Mouse (Mus musculus) kidney, adult 2 months (tissue): ENCODE measurements at regions not wholly inside any gene's neighbourhood (a gene's known extent, or its start where the extent isn't known, plus 50 kb on each side); places are given as distances from the start of the nearest gene placed in this dataset.

Experiments used
- CTCF ChIP-seq: fragments of 200-500 bp; conservative IDR thresholded peaks from 2 replicates; pipeline ENCODE4 v1.5.1; 2011; ENCODE audit warnings: low read depth, mild to moderate bottlenecking, control low read depth, low read length, moderate library complexity, mixed read lengths; ENCODE audit not compliant: insufficient read depth, insufficient read length
- POLR2A ChIP-seq: fragments of 200-500 bp; IDR thresholded peaks from one replicate; pipeline ENCODE4 v1.6.1; 2011; ENCODE audit warnings: low read depth, low read length, control low read depth

DNA sequence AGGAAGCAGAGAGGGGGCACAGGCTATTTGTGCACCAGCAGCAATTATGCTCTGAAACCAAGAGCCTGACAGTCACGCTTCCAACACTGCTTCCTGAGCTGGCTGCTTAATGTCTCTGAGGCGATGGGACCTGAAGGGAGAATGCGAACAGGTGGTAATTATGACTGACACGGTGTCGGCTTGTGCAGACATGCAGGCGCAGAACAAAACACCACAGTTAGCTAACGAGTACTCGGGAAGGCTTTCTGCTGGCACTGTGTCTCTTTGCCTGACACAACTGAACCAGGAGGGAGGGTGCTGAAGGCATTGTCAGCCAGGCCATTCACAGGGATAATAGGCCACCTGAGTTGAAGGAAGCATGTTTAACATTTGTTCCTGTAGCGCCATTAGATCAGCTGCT is 635.6 kb upstream of the Nox3 start:
- no peak for TF ChIP-seq CTCF
- no peak for TF ChIP-seq POLR2A
